Mouse (Mus musculus) megakaryocyte-erythroid progenitor cell, adult 5-6 weeks (primary cell): ENCODE measurements around the gene Smc5. TPM values are rescaled to one million over a fixed set of nuclear protein-coding genes. Genes with fewer than 3 reads are reported as not detected.

Experiments used
- ATAC-seq: replicated peaks from 2 replicates; pipeline ENCODE4 v1.8.0; 2016; ENCODE audit warnings: mild to moderate bottlenecking, inconsistent platforms; ENCODE audit not compliant: severe bottlenecking, poor library complexity, low FRiP score, low TSS enrichment
- total RNA-seq, 2 experiments: library from RNA; stranded (forward) in 1 of 2; stranded (reverse) in 1 of 2; fragments of 200-1000, 215-1000 nt in 1 of 2; fragments of >200 nt in 1 of 2; fragmentation: Nextera tagmentation in 1 of 2; gene quantifications; 2 replicates each; pipeline ENCODE4 v1.2.3; 2014 to 2017

The Smc5 gene
- total RNA-seq, 2 experiments from 2014 or later: 58.4 to 66.8 TPM

- ATAC-seq: no peak
Measured at GRCm38 (mm10) chr19:23193076-23193475, 80.6 kb downstream of the Smc5 start.

GRCm38 (mm10) chr19:23191486-23191885, 82.2 kb downstream of the Smc5 start:
- ATAC-seq: no peak

GRCm38 (mm10) chr19:23189744-23190143, 84.0 kb downstream of the Smc5 start:
- no peak for ATAC-seq

- ATAC-seq: peak; percentile 52; the same call in 1 of the 2 replicates
Measured at GRCm38 (mm10) chr19:23188986-23189385, 84.7 kb downstream of the Smc5 start.

GRCm38 (mm10) chr19:23187732-23188131, 86.0 kb downstream of the Smc5 start:
- no peak for ATAC-seq

GRCm38 (mm10) chr19:23184068-23184467, 89.6 kb downstream of the Smc5 start:
- ATAC-seq: no peak

GRCm38 (mm10) chr19:23183493-23183892, 90.2 kb downstream of the Smc5 start:
- no peak for ATAC-seq

- ATAC-seq: no peak
Measured at GRCm38 (mm10) chr19:23178533-23178932, 95.2 kb downstream of the Smc5 start.

- ATAC-seq: no peak
Measured at GRCm38 (mm10) chr19:23175511-23175910, 98.2 kb downstream of the Smc5 start.

GRCm38 (mm10) chr19:23175090-23175489, 98.6 kb downstream of the Smc5 start:
- ATAC-seq: no peak

- no peak for ATAC-seq
Measured at GRCm38 (mm10) chr19:23171136-23171535, 102.6 kb downstream of the Smc5 start.

- no peak for ATAC-seq
Measured at GRCm38 (mm10) chr19:23170476-23170875, 103.2 kb downstream of the Smc5 start.

- ATAC-seq: peak; percentile 67
Measured at GRCm38 (mm10) chr19:23169659-23170050, 104.0 kb downstream of the Smc5 start.

GRCm38 (mm10) chr19:23168899-23169658, 104.6 kb downstream of the Smc5 start:
- ATAC-seq: 0 out of 2 replicates have a peak, but pooled peaks have one; percentile 12

GRCm38 (mm10) chr19:23166550-23167284, 107.0 kb downstream of the Smc5 start:
- ATAC-seq: no peak

- ATAC-seq: no peak
Measured at GRCm38 (mm10) chr19:23164651-23165240, 109.0 kb downstream of the Smc5 start.

- ATAC-seq: no peak
Measured at GRCm38 (mm10) chr19:23163361-23163760, 110.3 kb downstream of the Smc5 start.

- ATAC-seq: no peak
Measured at GRCm38 (mm10) chr19:23162877-23163276, 110.8 kb downstream of the Smc5 start.

GRCm38 (mm10) chr19:23162387-23162809, 111.3 kb downstream of the Smc5 start:
- no peak for ATAC-seq

GRCm38 (mm10) chr19:23159780-23160395, 113.8 kb downstream of the Smc5 start:
- ATAC-seq: no peak
